Mouse (Mus musculus) urinary bladder, postnatal 36 days (tissue): ENCODE measurements around the gene Thnsl2.

Experiments
- DNase-seq, 2 experiments: peaks; one replicate each; pipeline ENCODE4 v3.0.0; 2022; ENCODE audit warnings: low spot score in 2 of 2, mixed read lengths in 1 of 2

Gene Thnsl2

GRCm38 (mm10) chr6:71131038-71131437, 13.2 kb downstream of the Thnsl2 start:
- DNase-seq = no peak

DNA sequence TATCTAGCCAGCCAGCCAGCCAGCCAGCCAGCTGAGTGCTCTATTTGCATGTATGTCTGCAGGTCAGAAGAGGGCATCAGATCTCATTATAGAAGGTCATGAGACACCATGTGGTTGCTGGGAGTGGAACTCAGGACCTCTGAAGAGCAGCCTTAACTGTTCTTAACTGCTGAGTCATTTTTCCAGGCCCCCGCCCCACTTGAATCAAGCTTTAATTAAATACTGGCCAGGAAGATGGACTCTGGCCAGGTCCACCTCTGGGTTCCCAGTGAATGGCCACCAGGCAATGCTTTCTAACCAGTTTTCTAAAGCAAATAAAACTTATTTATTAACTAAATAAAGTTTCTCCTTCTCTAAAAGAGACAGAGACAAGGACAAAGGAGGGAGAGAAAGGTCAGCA, 14.0 kb downstream of the Thnsl2 start:
- no peak for DNase-seq

GRCm38 (mm10) chr6:71129071-71129470, 15.2 kb downstream of the Thnsl2 start:
- no peak for DNase-seq

DNA sequence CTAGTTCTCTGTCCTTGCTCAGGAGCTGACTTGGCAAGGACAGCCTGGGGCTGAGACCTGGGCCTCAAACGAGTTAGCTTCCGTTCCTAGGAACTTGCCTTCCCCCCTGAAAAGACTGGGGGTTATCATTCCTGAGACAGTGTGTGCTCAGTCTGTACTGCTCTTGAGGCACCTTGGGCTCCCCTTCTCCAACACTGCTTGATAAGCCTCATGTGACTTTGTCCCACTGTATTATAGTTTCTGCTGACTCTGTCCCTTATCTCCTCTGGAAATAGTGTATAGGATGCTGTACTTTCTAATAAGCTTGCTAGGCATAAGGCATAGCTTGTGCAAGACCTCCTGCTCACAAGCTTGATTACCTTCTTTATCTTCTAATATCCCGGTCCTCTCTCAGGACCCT, 17.9 kb downstream of the Thnsl2 start:
- no peak for DNase-seq

DNA sequence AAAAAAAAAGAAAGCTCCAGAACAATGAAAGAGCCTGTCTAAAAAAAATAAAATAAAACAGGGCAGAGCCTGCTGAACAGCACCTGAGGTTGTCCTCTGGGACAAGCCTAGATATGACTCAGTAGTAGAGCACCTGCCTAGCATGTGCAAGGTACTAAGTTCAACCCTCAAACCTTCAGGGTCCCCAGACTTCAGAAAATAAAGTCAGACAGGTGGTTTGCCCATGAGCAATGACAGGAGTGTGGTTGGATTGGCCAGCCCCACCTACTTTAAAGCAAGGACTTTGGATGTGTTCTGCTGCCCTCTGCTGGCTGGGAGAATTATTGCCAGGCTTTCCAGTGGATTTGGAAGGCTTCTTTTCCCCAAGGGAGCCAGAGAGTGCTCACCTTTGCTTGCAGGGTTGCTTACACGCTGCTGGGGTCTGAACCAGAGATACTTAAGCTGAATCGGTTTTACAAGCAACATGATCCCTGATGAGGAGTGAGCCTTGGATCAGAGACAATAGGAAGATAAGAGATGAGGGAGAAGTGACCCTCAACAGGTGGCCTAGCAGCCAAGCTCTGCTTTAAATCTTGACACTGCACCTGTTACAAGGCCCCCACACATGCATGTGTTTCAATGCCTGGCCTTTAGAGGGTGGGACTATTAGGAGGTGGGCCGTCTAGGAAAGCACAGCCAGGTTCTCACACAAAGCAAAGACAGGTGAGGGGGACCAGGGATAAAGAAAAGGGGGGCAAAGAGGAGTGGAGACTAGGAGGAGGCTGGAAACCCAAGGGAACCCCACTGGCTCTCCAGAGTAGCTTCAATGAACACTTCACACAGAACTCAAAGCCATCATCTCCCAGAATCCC, 19.0 kb downstream of the Thnsl2 start:
- DNase-seq = peak; percentile 69 to 70

- no peak for DNase-seq
Measured at GRCm38 (mm10) chr6:71119577-71120254, 24.5 kb downstream of the Thnsl2 start.

- no peak for DNase-seq
Measured at GRCm38 (mm10) chr6:71111419-71112113, 32.7 kb downstream of the Thnsl2 start.

DNA sequence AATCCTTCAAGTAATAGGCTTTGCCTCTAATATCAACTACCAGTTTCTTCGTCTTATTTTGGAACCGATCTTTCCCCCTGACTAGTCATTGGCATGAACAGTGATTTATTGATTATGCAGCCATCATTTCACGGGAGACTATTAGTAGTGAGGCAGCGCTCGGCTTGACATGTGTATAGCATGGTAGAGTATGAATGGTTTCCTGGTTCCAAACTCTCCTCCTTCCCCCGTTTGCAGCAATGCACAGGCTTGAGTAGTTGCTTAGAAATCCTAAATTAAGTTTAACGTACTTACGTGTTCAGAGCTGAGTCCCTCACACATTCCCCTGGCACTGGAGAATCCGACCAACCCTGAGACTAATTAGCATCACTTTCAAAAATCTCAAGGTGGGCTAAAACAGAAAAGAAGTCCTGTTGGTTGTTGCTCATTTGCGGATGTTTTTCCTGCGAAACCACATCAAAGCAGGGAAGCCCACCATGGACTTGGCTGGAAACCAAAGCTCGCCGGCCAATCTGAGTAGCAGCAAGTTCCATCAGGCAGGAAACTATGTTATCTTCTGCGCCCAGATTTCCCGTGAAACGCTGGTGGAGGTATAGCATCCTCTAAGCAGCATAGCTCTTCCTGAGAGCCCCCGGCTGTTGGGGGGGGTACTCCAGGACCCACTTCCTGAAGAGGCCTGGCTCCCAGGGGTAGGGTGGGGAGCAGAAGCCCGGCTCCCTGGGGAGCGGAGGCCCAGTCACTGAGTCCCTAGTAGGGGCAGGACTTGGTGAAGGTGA, 37.9 kb downstream of the Thnsl2 start:
- no peak for DNase-seq

DNA sequence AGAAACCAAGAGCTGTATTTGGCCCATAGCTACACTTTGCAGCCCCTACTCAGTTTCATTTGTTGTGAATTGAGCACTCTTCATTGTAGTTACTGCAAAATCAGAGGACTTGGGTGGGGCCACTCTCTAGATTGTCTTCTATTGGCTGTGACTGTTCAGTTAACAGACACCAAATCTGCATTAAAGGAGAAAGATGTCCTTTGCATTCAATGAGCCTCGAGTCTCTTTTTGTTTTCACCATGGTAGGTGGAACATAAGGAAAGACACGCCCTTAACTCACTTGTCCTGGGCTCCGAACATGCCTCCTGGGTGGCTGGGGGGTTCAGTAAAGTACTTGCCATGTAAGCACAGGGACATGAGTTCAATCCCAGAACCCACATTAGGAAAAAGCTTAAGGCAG, 48.1 kb downstream of the Thnsl2 start:
- no peak for DNase-seq

GRCm38 (mm10) chr6:71094693-71095092, 49.5 kb downstream of the Thnsl2 start:
- DNase-seq = no peak

DNA sequence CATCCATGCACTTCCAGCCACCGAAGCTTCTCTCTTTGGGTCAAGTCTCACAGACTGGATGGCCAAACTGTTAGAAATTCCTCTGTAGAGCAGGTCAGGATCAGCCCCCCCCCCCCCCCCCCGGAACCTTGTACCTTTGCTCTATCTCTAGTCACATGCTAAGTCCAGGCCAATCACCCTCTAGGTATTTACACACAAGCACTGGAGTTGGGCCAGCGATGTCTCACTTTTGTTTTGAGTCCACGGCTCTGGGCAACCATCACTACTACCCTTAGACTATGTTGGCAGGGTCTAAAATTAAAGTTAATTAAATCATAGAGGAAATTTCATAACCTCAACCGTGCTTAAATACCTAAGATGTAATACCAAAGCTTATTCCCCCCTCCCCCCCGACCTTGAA, 50.6 kb downstream of the Thnsl2 start:
- DNase-seq = no peak

DNA sequence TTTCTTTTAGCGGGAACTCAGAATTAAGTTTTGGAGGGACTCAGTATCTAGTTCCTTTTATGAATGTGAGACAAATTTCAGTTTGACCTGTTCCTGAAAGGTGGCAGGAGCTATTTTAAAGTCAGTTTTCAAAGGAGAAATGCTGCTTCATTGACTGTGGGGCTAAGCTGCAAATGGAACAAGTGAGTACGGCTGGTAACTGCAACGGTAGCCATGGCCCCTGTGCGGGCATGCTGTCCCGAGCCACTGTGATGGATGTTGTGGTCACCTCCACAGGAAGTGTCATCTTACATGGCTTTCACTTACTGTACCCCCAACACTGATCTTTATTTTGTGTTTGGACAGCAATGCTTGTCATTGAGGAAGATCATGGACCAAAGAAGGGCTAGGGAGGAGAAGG, 53.8 kb downstream of the Thnsl2 start:
- DNase-seq = no peak

GRCm38 (mm10) chr6:71089735-71090134, 54.5 kb downstream of the Thnsl2 start:
- DNase-seq = no peak

GRCm38 (mm10) chr6:71088992-71089391, 55.2 kb downstream of the Thnsl2 start:
- no peak for DNase-seq

- DNase-seq = no peak
Measured at GRCm38 (mm10) chr6:71083441-71083840, 60.8 kb downstream of the Thnsl2 start.

DNA sequence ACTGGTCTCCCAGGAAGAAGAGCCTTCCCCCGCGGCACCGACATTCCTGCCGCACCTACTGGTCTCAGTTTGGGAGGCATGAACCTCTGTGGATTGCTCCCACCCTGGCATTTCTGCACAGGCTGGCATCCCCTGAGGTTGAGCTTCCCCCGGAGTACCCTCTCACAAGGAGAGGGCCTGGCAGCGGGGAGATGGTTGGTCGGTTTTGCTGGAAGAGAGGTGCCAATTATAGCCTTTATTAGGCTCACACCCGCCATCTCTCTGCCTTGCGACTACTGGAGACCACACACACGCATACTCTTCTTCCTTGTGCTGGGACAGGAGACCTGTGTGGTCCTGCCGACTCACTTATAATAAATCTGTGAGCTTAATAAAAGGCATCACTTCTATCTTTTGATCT, 62.2 kb downstream of the Thnsl2 start:
- no peak for DNase-seq

DNA sequence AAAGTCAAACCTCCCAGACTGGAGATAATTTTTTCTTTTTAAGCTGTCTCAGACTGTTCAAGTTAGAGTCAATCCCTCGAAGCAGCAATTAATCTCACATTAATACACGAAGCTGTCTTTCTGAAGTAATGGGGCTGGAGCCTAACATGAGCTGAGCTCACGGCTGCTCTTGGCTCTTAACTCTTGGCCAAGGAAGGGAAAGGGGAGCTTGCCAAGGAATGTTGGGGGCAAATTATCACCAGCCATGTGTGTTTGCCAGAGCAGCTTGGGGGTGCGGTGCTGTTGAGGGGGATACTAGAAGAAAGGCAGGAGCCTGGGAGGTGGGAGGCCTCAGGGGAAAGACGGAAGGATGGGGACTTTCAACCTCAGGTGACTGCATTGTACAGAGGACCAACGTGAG, 63.0 kb downstream of the Thnsl2 start:
- no peak for DNase-seq
